Mouse (Mus musculus) kidney, adult 11 months (tissue): ENCODE measurements around the gene Glyctk.
"Not testable (repeated sequence)": the region's sequence is repeated elsewhere in the genome, so short reads cannot be mapped to it uniquely, and the experiment has no call there.

Source experiments
- DNase-seq: peaks from one replicate; pipeline ENCODE4 v3.0.0; 2022

The Glyctk gene

GRCm38 (mm10) chr9:106175552-106176200 is 17.7 kb upstream of the Glyctk start:
- no peak for DNase-seq

GRCm38 (mm10) chr9:106173363-106173762 is 15.4 kb upstream of the Glyctk start:
- DNase-seq, result no peak

- DNase-seq, result no peak
Observed at GRCm38 (mm10) chr9:106172527-106172926, 14.6 kb upstream of the Glyctk start.

GRCm38 (mm10) chr9:106171346-106172158 is 13.6 kb upstream of the Glyctk start:
- peak; percentile 87 for DNase-seq

GRCm38 (mm10) chr9:106170556-106171345 is 12.8 kb upstream of the Glyctk start, which contains the start of gene Wdr82:
TSS of gene Wdr82 (plus strand) at chr9:106170928.
- DNase-seq, result peak; percentile 82

- no peak for DNase-seq
Observed at GRCm38 (mm10) chr9:106169917-106170316, 12.0 kb upstream of the Glyctk start.

GRCm38 (mm10) chr9:106169006-106169405 is 11.1 kb upstream of the Glyctk start:
- not testable (repeated sequence) for DNase-seq

- DNase-seq, result no peak
Observed at GRCm38 (mm10) chr9:106167703-106168102, 9.8 kb upstream of the Glyctk start.

- no peak for DNase-seq
Observed at GRCm38 (mm10) chr9:106167241-106167640, 9.3 kb upstream of the Glyctk start.

- no peak for DNase-seq
Observed at GRCm38 (mm10) chr9:106166709-106167108, 8.8 kb upstream of the Glyctk start.

GRCm38 (mm10) chr9:106160426-106160825 is 2.5 kb upstream of the Glyctk start:
- DNase-seq, result no peak

GRCm38 (mm10) chr9:106159784-106160301 is 1.9 kb upstream of the Glyctk start:
- peak; percentile 94 for DNase-seq

- no peak for DNase-seq
Observed at GRCm38 (mm10) chr9:106159237-106159636, 1.3 kb upstream of the Glyctk start.

GRCm38 (mm10) chr9:106157623-106157925 is 364 bp downstream of the Glyctk start:
- DNase-seq, result peak; percentile 61

GRCm38 (mm10) chr9:106156921-106157622 is 866 bp downstream of the Glyctk start:
- DNase-seq, result no peak

GRCm38 (mm10) chr9:106156419-106156818 is 1.5 kb downstream of the Glyctk start:
- DNase-seq, result peak; percentile 57

- DNase-seq, result peak; percentile 43
Observed at GRCm38 (mm10) chr9:106154106-106154505, 3.8 kb downstream of the Glyctk start.

GRCm38 (mm10) chr9:106149399-106149754 is 8.6 kb downstream of the Glyctk start:
- DNase-seq, result no peak

- DNase-seq, result no peak
Observed at GRCm38 (mm10) chr9:106148541-106149398, 9.2 kb downstream of the Glyctk start.

GRCm38 (mm10) chr9:106147851-106148431 is 10.0 kb downstream of the Glyctk start:
- no peak for DNase-seq

GRCm38 (mm10) chr9:106147281-106147680 is 10.7 kb downstream of the Glyctk start:
- DNase-seq, result no peak
